18 mouse cellular contexts compared by ENCODE assay signal in genomic region chr10:112060583-112060934, GRCm38 (mm10). TPM values are rescaled to one million over a fixed set of nuclear protein-coding genes. Genes with fewer than 3 reads are reported as not detected.
DNase-seq lines count a peak whose midpoint lies in the region; ATAC-seq and TF ChIP-seq lines count a peak whose summit lies in the region.
"Not testable (repeated sequence)": the region's sequence is repeated elsewhere in the genome, so short reads cannot be mapped to it uniquely, and the experiment has no call there.
"Had no signal": no experiment of that assay in that cellular context is flagged by ENCODE, and none has a peak within 500 bp of the region (broad histone marks: within the 10 kb centered on the region; RNA-seq: fewer than 3 reads in every experiment).

No protein-coding gene starts in this region.

- H3K9ac ChIP-seq in forebrain, embryonic 13.5 days; hindbrain, embryonic 11.5 days (ENCODE audit: low read depth, low read length); hindbrain, embryonic 14.5 days; midbrain, embryonic 11.5 days (ENCODE audit: low read length); midbrain, embryonic 15.5 days; neural tube, embryonic 12.5 days: not testable (repeated sequence)

- H3K9me3 ChIP-seq in forebrain, embryonic 13.5 days (replicated peaks); hindbrain, embryonic 11.5 days (ENCODE audit: control insufficient read depth, low read length); hindbrain, embryonic 14.5 days (ENCODE audit: control insufficient read depth, low read length); midbrain, embryonic 11.5 days (ENCODE audit: control insufficient read depth, low read length); midbrain, embryonic 15.5 days; neural tube, embryonic 12.5 days: not testable (repeated sequence)

- not testable (repeated sequence) for H3K4me1 ChIP-seq in forebrain, embryonic 13.5 days; hindbrain, embryonic 11.5 days (replicated peaks; ENCODE audit: control insufficient read depth, insufficient read depth, low read length); hindbrain, embryonic 14.5 days (replicated peaks; ENCODE audit: control insufficient read depth, insufficient read depth, low read length); midbrain, embryonic 11.5 days (ENCODE audit: control insufficient read depth, insufficient read depth, low read length); midbrain, embryonic 15.5 days; neural tube, embryonic 12.5 days; testis, adult 2 months (ENCODE audit: control insufficient read depth, insufficient read depth, low read length)

- not testable (repeated sequence) for TF ChIP-seq POLR2A in testis, adult 2 months (IDR thresholded peaks at IDR 0.05; ENCODE audit: control insufficient read depth, low read depth, low read length)

- H3K27me3 ChIP-seq in forebrain, embryonic 13.5 days; hindbrain, embryonic 11.5 days (ENCODE audit: control insufficient read depth, insufficient read depth, low read length); hindbrain, embryonic 14.5 days (ENCODE audit: control insufficient read depth, insufficient read depth, low read length); midbrain, embryonic 11.5 days (ENCODE audit: control insufficient read depth, insufficient read depth, low read length); midbrain, embryonic 15.5 days (replicated peaks); neural tube, embryonic 12.5 days (replicated peaks); testis, adult 2 months (ENCODE audit: control insufficient read depth, insufficient read depth, low read length): not testable (repeated sequence)

- not testable (repeated sequence) for H3K4me2 ChIP-seq in forebrain, embryonic 13.5 days; hindbrain, embryonic 11.5 days (replicated peaks; ENCODE audit: low read depth, low read length); midbrain, embryonic 11.5 days; midbrain, embryonic 15.5 days; neural tube, embryonic 12.5 days (replicated peaks)
- H3K4me2 ChIP-seq in hindbrain, embryonic 14.5 days (replicated peaks): peak overlapping the region; percentile 43; the same call in 1 of the 2 replicates

- peak; percentile 19; the same call in 1 of the 2 replicates for ATAC-seq in forebrain, embryonic 13.5 days
- peak; percentile 51; the same call in 1 of the 2 replicates for ATAC-seq in hindbrain, embryonic 11.5 days (ENCODE audit: low FRiP score)
- 0 out of 2 replicates have a peak, but pooled peaks have one; percentile 8 for ATAC-seq in hindbrain, embryonic 14.5 days (ENCODE audit: low FRiP score)
- peak; percentile 15; the same call in 1 of the 2 replicates for ATAC-seq in midbrain, embryonic 11.5 days (ENCODE audit: low FRiP score)
- peak; percentile 51 for ATAC-seq in midbrain, embryonic 15.5 days (replicated peaks)
- peak; percentile 56; the same call in 1 of the 2 replicates for ATAC-seq in neural tube, embryonic 12.5 days (ENCODE audit: low FRiP score, low read depth)

- H3K36me3 ChIP-seq in forebrain, embryonic 13.5 days (ENCODE audit: poor library complexity, severe bottlenecking); hindbrain, embryonic 11.5 days (ENCODE audit: control insufficient read depth, insufficient read depth, low read length); hindbrain, embryonic 14.5 days (replicated peaks; ENCODE audit: control insufficient read depth, insufficient read depth); midbrain, embryonic 11.5 days (ENCODE audit: control insufficient read depth, insufficient read depth, low read length); midbrain, embryonic 15.5 days (replicated peaks); neural tube, embryonic 12.5 days; testis, adult 2 months (ENCODE audit: control insufficient read depth, insufficient read depth, low read length): not testable (repeated sequence)

- H3K27ac ChIP-seq in forebrain, embryonic 13.5 days; hindbrain, embryonic 11.5 days (ENCODE audit: low read depth, low read length); hindbrain, embryonic 14.5 days; midbrain, embryonic 11.5 days (ENCODE audit: low read depth, low read length); neural tube, embryonic 12.5 days; testis, adult 2 months (ENCODE audit: control insufficient read depth, insufficient read depth, low read depth, low read length): not testable (repeated sequence)
- 0 out of 2 replicates have a peak overlapping the region, but pooled peaks have one; percentile 34 for H3K27ac ChIP-seq in midbrain, embryonic 15.5 days

- DNase-seq in hindbrain, embryonic 11.5 days (ENCODE audit: low spot score); hindbrain, embryonic 14.5 days (ENCODE audit: low spot score); midbrain, embryonic 11.5 days (ENCODE audit: low spot score, missing footprints): not testable (repeated sequence)

- WGBS in forebrain, embryonic 13.5 days: 86% methylated on average over 6 of the region's 6 CpGs
- WGBS in hindbrain, embryonic 11.5 days: 78% methylated on average over 6 of the region's 6 CpGs
- WGBS in hindbrain, embryonic 14.5 days: 69% methylated on average over 6 of the region's 6 CpGs
- 83% methylated on average over 6 of the region's 6 CpGs for WGBS in midbrain, embryonic 11.5 days
- WGBS in midbrain, embryonic 15.5 days: 73% methylated on average over 6 of the region's 6 CpGs
- WGBS in neural tube, embryonic 12.5 days: 50% methylated on average over 6 of the region's 6 CpGs

- not testable (repeated sequence) for TF ChIP-seq CTCF in testis, adult 2 months (IDR thresholded peaks at IDR 0.05; ENCODE audit: control insufficient read depth, insufficient read depth, insufficient replicate concordance, low read depth, low read length)

- not testable (repeated sequence) for H3K4me3 ChIP-seq in forebrain, embryonic 13.5 days; hindbrain, embryonic 11.5 days (ENCODE audit: low read depth, low read length); hindbrain, embryonic 14.5 days (replicated peaks; ENCODE audit: low read length); midbrain, embryonic 11.5 days (ENCODE audit: low read depth, low read length); midbrain, embryonic 15.5 days; neural tube, embryonic 12.5 days
- peak overlapping the region; percentile 51; the same call in 1 of the 2 replicates for H3K4me3 ChIP-seq in testis, adult 2 months (ENCODE audit: control insufficient read depth, low read depth, low read length)

RNA-seq across cellular contexts. Expression of gene Glipr1l1, which starts 0.6 kb away (rescaled TPM):
- not detected in 2 replicates for polyA plus RNA-seq in forebrain, embryonic 13.5 days (2015; fragmentation: Nextera tagmentation; extraction: Ambion mirVana)
- polyA plus RNA-seq in hindbrain, embryonic 11.5 days (2014; fragmentation: Nextera tagmentation; extraction: Ambion mirVana): 0.28 TPM in 1 of 2 replicates, not detected in the other
- 0.23 TPM in 1 of 2 replicates, not detected in the other for polyA plus RNA-seq in hindbrain, embryonic 14.5 days (2014; fragmentation: Nextera tagmentation; extraction: Ambion mirVana)
- polyA plus RNA-seq in midbrain, embryonic 11.5 days (2014; fragmentation: Nextera tagmentation; extraction: Ambion mirVana): not detected in 2 replicates
- 0.26 and 0.33 TPM in 2 replicates for polyA plus RNA-seq in midbrain, embryonic 15.5 days (2015; fragmentation: Nextera tagmentation; extraction: Ambion mirVana)
- not detected in 2 replicates for polyA plus RNA-seq in neural tube, embryonic 12.5 days (2016; fragmentation: Nextera tagmentation; extraction: Ambion mirVana)
- polyA plus RNA-seq in testis, adult 2 months (2012; rRNA removed): 70.8 and 96.4 TPM in 2 replicates
- polyA plus RNA-seq: embryonic facial prominence, embryonic 11.5 days; embryonic facial prominence, embryonic 14.5 days; forebrain, embryonic 10.5 days; frontal cortex, adult 2 months; G1E; heart, embryonic 11.5 days; heart, embryonic 14.5 days; heart, postnatal 0 days; intestine, embryonic 14.5 days; Patski had no signal

RNA-seq across cellular contexts. Expression of gene Glipr1l2, which starts 22.6 kb away (rescaled TPM):
- polyA plus RNA-seq in forebrain, embryonic 13.5 days (2015; fragmentation: Nextera tagmentation; extraction: Ambion mirVana): not detected in 2 replicates
- not detected in 2 replicates for polyA plus RNA-seq in hindbrain, embryonic 11.5 days (2014; fragmentation: Nextera tagmentation; extraction: Ambion mirVana)
- not detected in 2 replicates for polyA plus RNA-seq in hindbrain, embryonic 14.5 days (2014; fragmentation: Nextera tagmentation; extraction: Ambion mirVana)
- polyA plus RNA-seq in midbrain, embryonic 11.5 days (2014; fragmentation: Nextera tagmentation; extraction: Ambion mirVana): not detected in 2 replicates
- not detected in 2 replicates for polyA plus RNA-seq in midbrain, embryonic 15.5 days (2015; fragmentation: Nextera tagmentation; extraction: Ambion mirVana)
- polyA plus RNA-seq in neural tube, embryonic 12.5 days (2016; fragmentation: Nextera tagmentation; extraction: Ambion mirVana): not detected in 2 replicates
- 18.4 and 28.1 TPM in 2 replicates for polyA plus RNA-seq in testis, adult 2 months (2012; rRNA removed)
- polyA plus RNA-seq: embryonic facial prominence, embryonic 11.5 days; embryonic facial prominence, embryonic 14.5 days; forebrain, embryonic 10.5 days; forebrain, postnatal 0 days; frontal cortex, adult 2 months; G1E; heart, embryonic 11.5 days; heart, embryonic 14.5 days; heart, postnatal 0 days; intestine, embryonic 14.5 days; Patski had no signal

RNA-seq across cellular contexts. Expression of gene Glipr1, which starts 58.1 kb away (rescaled TPM):
- 0.25 TPM in 1 of 2 replicates, not detected in the other for polyA plus RNA-seq in forebrain, embryonic 13.5 days (2015; fragmentation: Nextera tagmentation; extraction: Ambion mirVana)
- polyA plus RNA-seq in hindbrain, embryonic 11.5 days (2014; fragmentation: Nextera tagmentation; extraction: Ambion mirVana): 0.86 and 1.2 TPM in 2 replicates
- polyA plus RNA-seq in hindbrain, embryonic 14.5 days (2014; fragmentation: Nextera tagmentation; extraction: Ambion mirVana): 1.0 and 1.1 TPM in 2 replicates
- 0.49 and 0.57 TPM in 2 replicates for polyA plus RNA-seq in midbrain, embryonic 11.5 days (2014; fragmentation: Nextera tagmentation; extraction: Ambion mirVana)
- 0.39 and 0.57 TPM in 2 replicates for polyA plus RNA-seq in midbrain, embryonic 15.5 days (2015; fragmentation: Nextera tagmentation; extraction: Ambion mirVana)
- polyA plus RNA-seq in neural tube, embryonic 12.5 days (2016; fragmentation: Nextera tagmentation; extraction: Ambion mirVana): 0.46 and 0.76 TPM in 2 replicates
- polyA plus RNA-seq in testis, adult 2 months (2012; rRNA removed): 1.0 and 1.2 TPM in 2 replicates

Comparison
In these comparisons a context has a peak if more than half of its experiments do, and no peak if none do; other contexts are left out.
1. RNA of gene Glipr1l1, which starts 0.6 kb away (polyA plus RNA-seq): 70.8 to 96.4 TPM in testis, adult 2 months; 0.26 to 0.33 TPM in midbrain, embryonic 15.5 days, not detected in neural tube, embryonic 12.5 days, not detected in forebrain, embryonic 13.5 days, 0.28 TPM in hindbrain, embryonic 11.5 days, 0.23 TPM in hindbrain, embryonic 14.5 days and not detected in midbrain, embryonic 11.5 days; every median in the first group is over 10 times any median in the second.
2. RNA of gene Glipr1l2, which starts 22.6 kb away (polyA plus RNA-seq): 18.4 to 28.1 TPM in testis, adult 2 months; not detected in midbrain, embryonic 15.5 days, not detected in forebrain, embryonic 13.5 days, not detected in hindbrain, embryonic 11.5 days, not detected in hindbrain, embryonic 14.5 days, not detected in midbrain, embryonic 11.5 days and not detected in neural tube, embryonic 12.5 days; every median in the first group is over 10 times any median in the second.
3. Peak in every context shown above with its lines, with median percentiles within 50 percentile points of each other: ATAC-seq.